Mouse (Mus musculus) neural tube, embryonic 13.5 days (tissue): Measurements from ENCODE around the gene Ptprt. TPM values are rescaled to one million over a fixed set of nuclear protein-coding genes. Genes with fewer than 3 reads are reported as not detected.
A peak's percentile ranks its signal among the peaks of the same experiment; 100 is the strongest.

Source experiments
- ATAC-seq: fragments of 200-750 bp; cut with Nextera tagmentation; 2 replicates; pipeline ENCODE4 v1.8.0; 2017; ENCODE audit warnings: low read depth, mild to moderate bottlenecking, moderate TSS enrichment, moderate library complexity
- H3K27ac ChIP-seq: fragments of 300-500 bp; sonication (generic); replicated peaks from 2 replicates; pipeline ENCODE4 v1.5.1; 2015; ENCODE audit warnings: moderate library complexity, mild to moderate bottlenecking, inconsistent platforms
- H3K27me3 ChIP-seq: fragments of 300-500 bp; sonication (generic); 2 replicates; pipeline ENCODE4 v1.6.1; 2015; ENCODE audit warnings: mild to moderate bottlenecking, inconsistent platforms
- H3K36me3 ChIP-seq: fragments of 300-500 bp; sonication (generic); 2 replicates; pipeline ENCODE4 v1.6.1; 2015; ENCODE audit warnings: mild to moderate bottlenecking, inconsistent platforms
- H3K4me1 ChIP-seq: fragments of 300-500 bp; sonication (generic); replicated peaks from 2 replicates; pipeline ENCODE4 v1.6.1; 2015; ENCODE audit warnings: inconsistent platforms
- H3K4me2 ChIP-seq: fragments of 300-500 bp; sonication (generic); 2 replicates; pipeline ENCODE4 v1.6.1; 2015; ENCODE audit warnings: inconsistent platforms, mild to moderate bottlenecking, moderate library complexity
- H3K4me3 ChIP-seq: fragments of 300-500 bp; sonication (generic); 2 replicates; pipeline ENCODE4 v1.5.1; 2015; ENCODE audit warnings: mild to moderate bottlenecking, inconsistent platforms
- H3K9ac ChIP-seq: fragments of 300-500 bp; sonication (generic); 2 replicates; pipeline ENCODE4 v1.6.1; 2015; ENCODE audit warnings: moderate library complexity, mild to moderate bottlenecking, inconsistent platforms
- H3K9me3 ChIP-seq: fragments of 300-500 bp; sonication (generic); 2 replicates; pipeline ENCODE4 v1.6.1; 2016; ENCODE audit warnings: inconsistent platforms
- WGBS: fragments of 180-500 bp; shearing (Covaris S2); methylation state at CpG from one replicate; pipeline ENCODE4 v1.1.7; 2015; 5-methylcytosine and 5-hydroxymethylcytosine counted together
- polyA plus RNA-seq: library from polyadenylated mRNA; unstranded; fragments of >200 nt; fragmentation: Nextera tagmentation; extraction: Ambion mirVana; gene quantifications from 2 replicates; pipeline ENCODE4 v1.2.1, GENCODE M21; 2015

Gene Ptprt
- 6.6 and 8.1 TPM in 2 replicates for polyA plus RNA-seq

- WGBS: under 1% methylated on average over 36 of the region's 73 CpGs
- Histone ChIP-seq H3K36me3 (no peaks in the 10 kb centered on the region), H3K4me3 (peak within 1 kb of the TSS; percentile 65), H3K4me2 (peak within 1 kb of the TSS; percentile 98), H3K9ac (peak within 1 kb of the TSS; percentile 83), H3K27ac (peak within 1 kb of the TSS; percentile 68), H3K27me3 (peaks cover 42% of the 10 kb centered on the region), H3K9me3 (no peaks in the 10 kb centered on the region), H3K4me1 (peaks cover 67% of the 10 kb centered on the region)
- ATAC-seq: peak; percentile 60
Observed at GRCm38 (mm10) chr2:162660941-162661386, at the start of gene Ptprt. Gene Ptprt, minus strand, starts transcription at chr2:162661147.

- WGBS: 83% methylated on average over 2 of the region's 2 CpGs
- Histone ChIP-seq H3K9ac (no peak overlapping the region), H3K4me2 (no peak overlapping the region), H3K27me3 (no peaks in the 10 kb centered on the region), H3K4me1 (no peaks in the 10 kb centered on the region), H3K9me3 (no peaks in the 10 kb centered on the region), H3K36me3 (no peaks in the 10 kb centered on the region), H3K27ac (no peak overlapping the region), H3K4me3 (no peak overlapping the region)
- ATAC-seq: no peak
Observed at GRCm38 (mm10) chr2:162710443-162710842, 49.5 kb upstream of the Ptprt start.

GRCm38 (mm10) chr2:162699691-162700090 lies 38.7 kb upstream of the Ptprt start:
- Histone ChIP-seq H3K9ac (no peak overlapping the region), H3K9me3 (no peaks in the 10 kb centered on the region), H3K27ac (no peak overlapping the region), H3K4me3 (no peak overlapping the region), H3K4me1 (peaks cover 6% of the 10 kb centered on the region), H3K27me3 (no peaks in the 10 kb centered on the region), H3K36me3 (no peaks in the 10 kb centered on the region), H3K4me2 (no peak overlapping the region)
- 64% methylated on average over 3 of the region's 3 CpGs for WGBS
- ATAC-seq: no peak

GRCm38 (mm10) chr2:162699036-162699435 lies 38.1 kb upstream of the Ptprt start:
- Histone ChIP-seq H3K27ac (no peak overlapping the region), H3K27me3 (no peaks in the 10 kb centered on the region), H3K4me2 (no peak overlapping the region), H3K9me3 (no peaks in the 10 kb centered on the region), H3K4me3 (no peak overlapping the region), H3K9ac (no peak overlapping the region), H3K4me1 (peaks cover 6% of the 10 kb centered on the region), H3K36me3 (no peaks in the 10 kb centered on the region)
- no peak for ATAC-seq

- ATAC-seq: no peak
- no peak overlapping the region for H3K27ac ChIP-seq
- no peak overlapping the region for H3K4me3 ChIP-seq
- 65% methylated on average over 8 of the region's 8 CpGs for WGBS
- no peak overlapping the region for H3K9ac ChIP-seq
- H3K9me3 ChIP-seq: no peaks in the 10 kb centered on the region
- no peaks in the 10 kb centered on the region for H3K27me3 ChIP-seq
- peaks cover 6% of the 10 kb centered on the region for H3K4me1 ChIP-seq
- no peak overlapping the region for H3K4me2 ChIP-seq
- no peaks in the 10 kb centered on the region for H3K36me3 ChIP-seq
Observed at GRCm38 (mm10) chr2:162698068-162698467, 37.1 kb upstream of the Ptprt start.

- no peaks in the 10 kb centered on the region for H3K36me3 ChIP-seq
- no peak overlapping the region for H3K27ac ChIP-seq
- no peaks in the 10 kb centered on the region for H3K9me3 ChIP-seq
- WGBS: 72% methylated on average over 10 of the region's 10 CpGs
- H3K27me3 ChIP-seq: no peaks in the 10 kb centered on the region
- ATAC-seq: no peak
- no peak overlapping the region for H3K9ac ChIP-seq
- H3K4me2 ChIP-seq: no peak overlapping the region
- peaks cover 6% of the 10 kb centered on the region for H3K4me1 ChIP-seq
- no peak overlapping the region for H3K4me3 ChIP-seq
Observed at GRCm38 (mm10) chr2:162697151-162697550, 36.2 kb upstream of the Ptprt start.

- ATAC-seq: no peak
- Histone ChIP-seq H3K27ac (no peak overlapping the region), H3K9ac (no peak overlapping the region), H3K36me3 (no peaks in the 10 kb centered on the region), H3K4me3 (no peak overlapping the region), H3K4me2 (no peak overlapping the region), H3K27me3 (no peaks in the 10 kb centered on the region), H3K4me1 (no peaks in the 10 kb centered on the region), H3K9me3 (no peaks in the 10 kb centered on the region)
- WGBS: 97% methylated on average over 12 of the region's 12 CpGs
Observed at GRCm38 (mm10) chr2:162692143-162692542, 31.2 kb upstream of the Ptprt start.

GRCm38 (mm10) chr2:162682674-162683073 lies 21.7 kb upstream of the Ptprt start:
- H3K4me1 ChIP-seq: no peaks in the 10 kb centered on the region
- no peak overlapping the region for H3K27ac ChIP-seq
- ATAC-seq: no peak
- no peaks in the 10 kb centered on the region for H3K9me3 ChIP-seq
- no peak overlapping the region for H3K4me3 ChIP-seq
- H3K4me2 ChIP-seq: no peak overlapping the region
- H3K36me3 ChIP-seq: no peaks in the 10 kb centered on the region
- H3K9ac ChIP-seq: no peak overlapping the region
- H3K27me3 ChIP-seq: no peaks in the 10 kb centered on the region
- WGBS: 13% methylated on average over 6 of the region's 6 CpGs

- Histone ChIP-seq H3K9me3 (no peaks in the 10 kb centered on the region), H3K9ac (peak overlapping the region; percentile 83), H3K4me2 (peak overlapping the region; percentile 98), H3K36me3 (no peaks in the 10 kb centered on the region), H3K4me1 (peaks cover 53% of the 10 kb centered on the region), H3K27ac (no peak overlapping the region), H3K27me3 (peaks cover 35% of the 10 kb centered on the region), H3K4me3 (peak overlapping the region; percentile 65)
- ATAC-seq: no peak
- 0% methylated on average over 1 of the region's 1 CpGs for WGBS
Observed at GRCm38 (mm10) chr2:162662431-162662970, 1.6 kb upstream of the Ptprt start.

GRCm38 (mm10) chr2:162661733-162662132 lies 786 bp upstream of the Ptprt start:
- Histone ChIP-seq H3K4me2 (peak overlapping the region; percentile 98), H3K27ac (peak overlapping the region; percentile 68; the same call in 1 of the 2 replicates), H3K9ac (peak overlapping the region; percentile 83), H3K27me3 (peaks cover 37% of the 10 kb centered on the region), H3K4me1 (peaks cover 61% of the 10 kb centered on the region), H3K4me3 (peak overlapping the region; percentile 65), H3K36me3 (no peaks in the 10 kb centered on the region), H3K9me3 (no peaks in the 10 kb centered on the region)
- 7% methylated on average over 4 of the region's 4 CpGs for WGBS
- no peak for ATAC-seq

- Histone ChIP-seq H3K27ac (peak overlapping the region; percentile 68; the same call in 1 of the 2 replicates), H3K9ac (peak overlapping the region; percentile 83), H3K27me3 (peaks cover 48% of the 10 kb centered on the region), H3K4me2 (peak overlapping the region; percentile 98), H3K36me3 (no peaks in the 10 kb centered on the region), H3K4me1 (peaks cover 67% of the 10 kb centered on the region), H3K4me3 (peak overlapping the region; percentile 65), H3K9me3 (no peaks in the 10 kb centered on the region)
- WGBS: 0% methylated on average over 55 of the region's 57 CpGs
- ATAC-seq: no peak; the same call in none of the 2 replicates
Observed at GRCm38 (mm10) chr2:162660231-162660940, 561 bp downstream of the Ptprt start.

- no peaks in the 10 kb centered on the region for H3K9me3 ChIP-seq
- under 1% methylated on average over 18 of the region's 18 CpGs for WGBS
- peak overlapping the region; percentile 98 for H3K4me2 ChIP-seq
- H3K36me3 ChIP-seq: no peaks in the 10 kb centered on the region
- ATAC-seq: no peak
- no peak overlapping the region for H3K27ac ChIP-seq
- H3K27me3 ChIP-seq: peaks cover 48% of the 10 kb centered on the region
- peaks cover 67% of the 10 kb centered on the region for H3K4me1 ChIP-seq
- peak overlapping the region; percentile 83 for H3K9ac ChIP-seq
- H3K4me3 ChIP-seq: peak overlapping the region; percentile 65
Observed at GRCm38 (mm10) chr2:162658997-162659396, 1.9 kb downstream of the Ptprt start.
